Mouse (Mus musculus): ENCODE results near the gene 6330409D20Rik. TPM values are rescaled to one million over a fixed set of nuclear protein-coding genes. Genes with fewer than 3 reads are reported as not detected.

The 6330409D20Rik gene
- polyA plus RNA-seq, 1 experiment from 2014 or later, result 0.33 TPM

DNA sequence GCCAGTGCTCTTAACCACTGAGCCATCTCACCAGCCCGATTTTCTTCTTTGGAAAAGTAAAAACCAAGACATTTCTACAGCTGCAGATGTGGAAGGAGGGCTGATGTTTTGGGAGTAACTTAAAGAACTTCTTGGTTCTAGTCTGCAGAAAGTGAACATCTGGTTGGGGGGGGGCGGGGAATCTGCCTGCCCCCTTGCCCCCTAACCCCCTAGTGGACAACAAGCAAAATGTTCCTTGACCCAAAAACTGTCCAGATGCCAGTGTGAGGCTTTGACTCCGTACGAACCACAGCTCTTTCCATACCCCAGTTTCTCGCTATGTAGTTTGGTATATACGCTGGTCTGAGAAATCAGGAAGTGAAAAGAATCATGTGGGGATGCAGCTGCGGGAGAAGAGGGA lies 9.4 kb upstream of the 6330409D20Rik start:
- Histone ChIP-seq H3K27me3 (replicated peaks; ENCODE audit: control insufficient read depth, insufficient read depth, low read length) (no peaks in the 10 kb centered on the region), H3K4me1 (ENCODE audit: control insufficient read depth, insufficient read depth, low read length) (no peaks in the 10 kb centered on the region), H3K4me2 (ENCODE audit: low read depth, low read length) (no peak overlapping the region), H3K9me3 (ENCODE audit: control insufficient read depth, low read length) (no peaks in the 10 kb centered on the region), H3K27ac (replicated peaks; ENCODE audit: low read depth, low read length) (no peak overlapping the region), H3K36me3 (ENCODE audit: control insufficient read depth, insufficient read depth, low read length) (peaks cover 66% of the 10 kb centered on the region), H3K4me3 (ENCODE audit: low read depth, low read length) (no peak overlapping the region), H3K9ac (ENCODE audit: low read depth, low read length) (no peak overlapping the region)
- WGBS, result 71% methylated on average over 7 of the region's 7 CpGs
- ATAC-seq (ENCODE audit: low read depth) (no peak), DNase-seq (ENCODE audit: low spot score) (no peak)

DNA sequence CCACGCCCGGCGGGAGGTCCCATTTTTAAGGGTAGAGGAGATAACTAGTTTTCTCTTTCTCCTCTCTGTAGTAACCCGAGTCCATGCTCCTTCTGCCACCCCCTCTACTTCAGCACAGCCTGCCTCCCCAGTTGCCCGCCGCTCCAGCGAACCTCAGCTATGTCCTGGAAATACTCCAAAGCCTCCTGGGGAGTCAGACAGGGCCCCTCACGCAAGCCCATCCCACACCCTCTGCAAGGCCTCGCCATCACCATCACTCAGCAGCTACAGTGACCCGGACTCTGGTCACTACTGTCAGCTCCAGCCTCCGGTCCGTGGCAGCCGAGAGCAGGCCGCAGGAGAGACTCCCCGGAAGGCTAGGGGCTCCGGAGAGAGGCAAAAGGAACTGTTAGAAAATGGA lies 8.3 kb upstream of the 6330409D20Rik start:
- ATAC-seq (ENCODE audit: low read depth) (no peak), DNase-seq (ENCODE audit: low spot score) (no peak)
- Histone ChIP-seq H3K27me3 (replicated peaks; ENCODE audit: control insufficient read depth, insufficient read depth, low read length) (no peaks in the 10 kb centered on the region), H3K9me3 (ENCODE audit: control insufficient read depth, low read length) (no peaks in the 10 kb centered on the region), H3K4me1 (ENCODE audit: control insufficient read depth, insufficient read depth, low read length) (no peaks in the 10 kb centered on the region), H3K27ac (replicated peaks; ENCODE audit: low read depth, low read length) (no peak overlapping the region), H3K36me3 (ENCODE audit: control insufficient read depth, insufficient read depth, low read length) (peaks cover 59% of the 10 kb centered on the region), H3K4me3 (ENCODE audit: low read depth, low read length) (no peak overlapping the region), H3K4me2 (ENCODE audit: low read depth, low read length) (no peak overlapping the region), H3K9ac (ENCODE audit: low read depth, low read length) (no peak overlapping the region)
- WGBS, result 84% methylated on average over 16 of the region's 16 CpGs

DNA sequence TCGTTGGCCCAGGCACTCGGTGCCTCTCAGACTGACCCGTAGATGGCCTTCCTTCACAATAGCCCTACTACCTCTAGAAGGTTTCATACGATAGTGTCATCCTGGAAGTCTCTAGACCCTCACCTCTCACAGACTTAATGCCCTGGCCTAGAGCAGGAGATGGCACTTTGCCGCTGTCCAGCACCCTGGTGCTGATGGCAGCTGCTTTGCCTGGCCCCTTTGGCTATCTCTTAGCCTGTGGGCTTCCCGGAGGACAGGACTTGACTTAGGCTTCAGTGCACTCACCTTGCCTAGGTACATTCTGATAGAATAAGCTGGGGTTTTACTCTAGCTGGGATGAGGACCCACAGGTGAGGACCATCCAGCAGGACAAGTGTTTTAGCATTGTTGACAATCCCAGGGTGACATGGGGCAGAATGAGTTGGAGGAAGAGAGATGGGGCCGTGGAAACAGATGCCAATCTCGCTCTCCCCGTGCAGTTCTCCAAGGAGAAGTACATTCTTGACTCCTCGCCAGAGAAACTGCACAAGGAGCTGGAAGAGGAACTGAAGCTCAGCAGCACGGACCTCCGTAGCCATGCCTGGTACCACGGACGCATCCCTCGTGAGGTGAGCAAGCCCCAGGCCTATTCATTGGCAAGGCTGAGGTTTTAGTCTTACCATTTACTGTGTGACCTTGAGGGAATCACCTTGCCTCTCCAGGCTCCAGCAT lies 3.6 kb upstream of the 6330409D20Rik start:
- WGBS, result 75% methylated on average over 15 of the region's 15 CpGs
- no peak overlapping the region for H3K4me3 ChIP-seq (ENCODE audit: low read depth, low read length)
- peaks cover 14% of the 10 kb centered on the region for H3K27me3 ChIP-seq (replicated peaks; ENCODE audit: control insufficient read depth, insufficient read depth, low read length)
- no peak for ATAC-seq (ENCODE audit: low read depth)
- peaks cover 11% of the 10 kb centered on the region for H3K4me1 ChIP-seq (ENCODE audit: control insufficient read depth, insufficient read depth, low read length)
- no peak for DNase-seq (ENCODE audit: low spot score)
- H3K4me2 ChIP-seq (ENCODE audit: low read depth, low read length), result no peak overlapping the region
- H3K36me3 ChIP-seq (ENCODE audit: control insufficient read depth, insufficient read depth, low read length), result peaks cover 40% of the 10 kb centered on the region
- no peak overlapping the region for H3K9ac ChIP-seq (ENCODE audit: low read depth, low read length)
- H3K27ac ChIP-seq (replicated peaks; ENCODE audit: low read depth, low read length), result no peak overlapping the region
- H3K9me3 ChIP-seq (ENCODE audit: control insufficient read depth, low read length), result no peaks in the 10 kb centered on the region

DNA sequence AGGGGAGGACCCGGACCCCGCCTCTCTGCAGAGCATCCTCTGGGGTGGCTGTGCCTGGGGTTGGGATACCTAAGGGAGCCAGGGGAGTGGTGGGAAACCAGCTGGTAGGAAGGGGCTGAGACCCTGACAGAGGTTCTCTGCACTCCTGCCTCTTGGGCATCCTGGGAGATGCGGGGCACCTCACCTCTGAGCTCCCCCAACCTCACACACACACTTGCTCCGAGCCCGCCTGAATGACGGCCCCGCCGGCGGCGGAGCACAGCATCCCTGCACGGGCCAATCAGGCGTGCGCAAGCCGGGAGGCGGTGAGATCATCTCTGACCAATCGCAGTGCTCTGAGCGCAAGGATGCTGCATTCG lies 1.3 kb upstream of the 6330409D20Rik start:
- Histone ChIP-seq H3K4me3 (ENCODE audit: low read depth, low read length) (peak overlapping the region; percentile 52), H3K27ac (replicated peaks; ENCODE audit: low read depth, low read length) (no peak overlapping the region), H3K36me3 (ENCODE audit: control insufficient read depth, insufficient read depth, low read length) (peaks cover 22% of the 10 kb centered on the region), H3K27me3 (replicated peaks; ENCODE audit: control insufficient read depth, insufficient read depth, low read length) (peaks cover 14% of the 10 kb centered on the region), H3K9me3 (ENCODE audit: control insufficient read depth, low read length) (no peaks in the 10 kb centered on the region), H3K4me1 (ENCODE audit: control insufficient read depth, insufficient read depth, low read length) (peaks cover 11% of the 10 kb centered on the region), H3K4me2 (ENCODE audit: low read depth, low read length) (peak overlapping the region; percentile 98), H3K9ac (ENCODE audit: low read depth, low read length) (no peak overlapping the region)
- ATAC-seq (ENCODE audit: low read depth), result peak; percentile 85
- WGBS, result 9% methylated on average over 9 of the region's 18 CpGs
- DNase-seq (ENCODE audit: low spot score), result peak; percentile 66

DNA sequence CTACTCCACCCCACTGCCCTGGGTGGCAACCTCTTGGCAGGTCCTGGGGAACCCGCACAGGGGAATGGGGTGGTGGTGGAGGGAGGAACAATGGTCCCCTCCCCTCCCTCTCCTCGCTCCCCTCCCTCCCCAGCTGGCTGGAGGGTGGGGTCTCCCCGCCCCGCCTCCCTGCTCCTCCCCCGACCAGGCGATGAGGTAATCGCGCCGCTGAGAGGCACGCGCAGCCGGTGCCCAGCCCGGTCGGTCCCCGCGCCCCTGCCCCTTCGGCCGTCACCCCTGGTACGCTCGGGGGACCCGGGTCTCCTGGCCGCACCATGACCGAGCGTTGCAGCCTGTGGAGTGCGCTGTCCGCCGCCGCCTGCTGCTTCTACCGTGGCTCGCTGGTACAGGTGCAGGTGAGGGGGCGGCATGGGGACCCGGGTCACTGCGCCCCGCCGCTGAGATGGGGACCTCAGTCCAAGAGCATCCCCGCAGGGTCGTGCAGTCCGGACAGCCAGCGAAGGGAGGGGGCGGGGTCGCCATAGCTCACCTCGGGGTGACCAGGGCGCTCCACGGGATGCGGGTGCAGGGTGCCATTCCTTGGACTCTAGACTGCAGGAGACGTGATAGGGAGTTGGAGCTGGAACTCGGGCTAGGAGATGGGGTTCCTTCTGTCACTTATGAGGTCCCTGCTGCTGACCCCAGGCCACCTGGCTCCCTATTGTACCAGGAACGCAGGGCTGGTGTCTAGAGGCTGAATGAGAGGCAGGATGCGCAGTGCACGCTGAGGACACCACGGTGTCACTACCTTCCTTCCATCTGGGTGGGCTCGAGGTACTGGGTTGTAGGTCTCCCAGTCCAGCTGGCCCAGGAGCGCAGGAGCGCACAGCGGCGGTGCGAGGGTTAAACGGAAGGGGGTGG lies 707 bp upstream of the 6330409D20Rik start:
- H3K27ac ChIP-seq (replicated peaks; ENCODE audit: low read depth, low read length), result no peak overlapping the region
- peaks cover 15% of the 10 kb centered on the region for H3K36me3 ChIP-seq (ENCODE audit: control insufficient read depth, insufficient read depth, low read length)
- peak; percentile 68 for DNase-seq (ENCODE audit: low spot score)
- peak overlapping the region; percentile 98 for H3K4me2 ChIP-seq (ENCODE audit: low read depth, low read length)
- H3K4me1 ChIP-seq (ENCODE audit: control insufficient read depth, insufficient read depth, low read length), result peaks cover 11% of the 10 kb centered on the region
- H3K27me3 ChIP-seq (replicated peaks; ENCODE audit: control insufficient read depth, insufficient read depth, low read length), result peaks cover 14% of the 10 kb centered on the region
- ATAC-seq (ENCODE audit: low read depth), result peak; percentile 53
- H3K4me3 ChIP-seq (ENCODE audit: low read depth, low read length), result peak overlapping the region; percentile 52
- H3K9me3 ChIP-seq (ENCODE audit: control insufficient read depth, low read length), result no peaks in the 10 kb centered on the region
- WGBS, result 4% methylated on average over 35 of the region's 58 CpGs
- peak overlapping the region; percentile 68 for H3K9ac ChIP-seq (ENCODE audit: low read depth, low read length)

DNA sequence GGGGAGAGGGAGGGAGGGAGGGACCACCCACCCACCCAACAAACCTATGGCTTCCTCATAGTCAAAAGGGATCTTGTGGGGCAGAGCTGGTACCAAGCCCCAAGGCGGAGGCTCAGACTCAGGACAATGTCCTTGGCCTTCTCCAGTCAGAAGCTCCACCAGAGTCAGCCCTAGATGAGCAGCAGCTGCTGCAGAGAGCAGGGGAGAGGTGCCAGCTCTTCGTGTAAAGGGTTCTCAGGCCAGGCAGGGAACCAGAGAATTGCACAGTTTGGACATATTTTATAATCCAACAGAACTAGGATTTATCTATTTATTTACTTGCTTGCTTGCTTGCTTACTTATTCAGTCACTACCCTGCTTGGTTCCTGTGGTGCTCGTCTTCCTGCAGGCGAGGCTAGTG lies 1.5 kb downstream of the 6330409D20Rik start:
- Histone ChIP-seq H3K9me3 (ENCODE audit: control insufficient read depth, low read length) (no peaks in the 10 kb centered on the region), H3K4me3 (ENCODE audit: low read depth, low read length) (no peak overlapping the region), H3K4me1 (ENCODE audit: control insufficient read depth, insufficient read depth, low read length) (peaks cover 11% of the 10 kb centered on the region), H3K4me2 (ENCODE audit: low read depth, low read length) (no peak overlapping the region), H3K36me3 (ENCODE audit: control insufficient read depth, insufficient read depth, low read length) (no peaks in the 10 kb centered on the region), H3K9ac (ENCODE audit: low read depth, low read length) (no peak overlapping the region), H3K27ac (replicated peaks; ENCODE audit: low read depth, low read length) (no peak overlapping the region), H3K27me3 (replicated peaks; ENCODE audit: control insufficient read depth, insufficient read depth, low read length) (peaks cover 14% of the 10 kb centered on the region)
- DNase-seq (ENCODE audit: low spot score), result no peak
- no peak for ATAC-seq (ENCODE audit: low read depth)
- 77% methylated on average over 4 of the region's 4 CpGs for WGBS

DNA sequence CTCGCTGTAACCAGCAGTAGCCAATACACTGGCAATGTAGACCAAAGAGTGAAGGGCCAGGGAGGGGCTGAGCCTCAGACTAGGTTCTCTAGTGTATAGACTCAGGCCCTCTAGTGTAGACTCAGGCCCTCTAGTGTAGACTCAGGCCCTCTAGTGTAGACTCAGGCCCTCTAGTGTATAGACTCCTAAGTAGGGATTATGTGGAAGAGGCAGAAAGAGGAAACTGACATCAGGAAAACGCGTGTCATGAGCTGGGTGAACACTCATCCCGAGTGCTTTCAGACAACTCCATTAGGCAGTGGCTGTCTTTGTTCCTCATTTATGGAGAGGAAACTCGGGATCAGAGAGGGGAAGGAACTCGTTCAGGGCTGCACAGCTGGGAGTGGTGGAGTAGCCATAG lies 3.8 kb downstream of the 6330409D20Rik start:
- ATAC-seq (ENCODE audit: low read depth) (no peak), DNase-seq (ENCODE audit: low spot score) (no peak)
- Histone ChIP-seq H3K9ac (ENCODE audit: low read depth, low read length) (no peak overlapping the region), H3K36me3 (ENCODE audit: control insufficient read depth, insufficient read depth, low read length) (no peaks in the 10 kb centered on the region), H3K4me2 (ENCODE audit: low read depth, low read length) (no peak overlapping the region), H3K27me3 (replicated peaks; ENCODE audit: control insufficient read depth, insufficient read depth, low read length) (peaks cover 9% of the 10 kb centered on the region), H3K4me3 (ENCODE audit: low read depth, low read length) (no peak overlapping the region), H3K27ac (replicated peaks; ENCODE audit: low read depth, low read length) (no peak overlapping the region), H3K4me1 (ENCODE audit: control insufficient read depth, insufficient read depth, low read length) (peaks cover 11% of the 10 kb centered on the region), H3K9me3 (ENCODE audit: control insufficient read depth, low read length) (no peaks in the 10 kb centered on the region)
- WGBS, result 66% methylated on average over 6 of the region's 6 CpGs

DNA sequence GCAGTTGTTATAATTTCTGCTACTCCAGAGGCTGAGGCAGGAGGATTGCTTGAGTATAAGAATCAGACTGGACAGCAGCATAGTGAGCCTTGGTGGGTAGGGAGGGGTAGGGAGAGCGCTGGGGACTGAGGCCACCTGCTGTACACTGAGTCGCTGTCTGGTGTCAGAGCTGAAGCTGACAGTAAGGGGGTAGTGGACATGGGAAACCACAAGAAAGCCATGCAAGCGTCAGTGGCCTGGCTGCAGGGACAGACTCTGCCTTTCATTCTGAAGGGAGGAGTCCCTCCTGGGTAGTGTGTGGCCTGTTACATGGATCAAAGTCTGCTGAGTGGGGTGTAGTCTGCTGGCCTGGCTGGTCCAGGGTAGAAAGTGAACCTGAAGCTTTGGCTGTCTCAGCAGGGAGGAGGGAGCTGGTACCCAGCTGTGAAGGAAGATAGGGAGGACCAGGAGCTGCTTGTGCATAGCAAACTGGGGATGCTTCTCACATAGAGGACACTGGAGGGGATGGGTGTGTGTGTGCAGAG lies 4.4 kb downstream of the 6330409D20Rik start:
- 51% methylated on average over 3 of the region's 3 CpGs for WGBS
- Histone ChIP-seq H3K9ac (ENCODE audit: low read depth, low read length) (no peak overlapping the region), H3K4me3 (ENCODE audit: low read depth, low read length) (no peak overlapping the region), H3K9me3 (ENCODE audit: control insufficient read depth, low read length) (no peaks in the 10 kb centered on the region), H3K36me3 (ENCODE audit: control insufficient read depth, insufficient read depth, low read length) (no peaks in the 10 kb centered on the region), H3K27ac (replicated peaks; ENCODE audit: low read depth, low read length) (no peak overlapping the region), H3K4me1 (ENCODE audit: control insufficient read depth, insufficient read depth, low read length) (peaks cover 8% of the 10 kb centered on the region), H3K27me3 (replicated peaks; ENCODE audit: control insufficient read depth, insufficient read depth, low read length) (peaks cover 4% of the 10 kb centered on the region; the same call in 1 of the 2 replicates), H3K4me2 (ENCODE audit: low read depth, low read length) (no peak overlapping the region)
- DNase-seq (ENCODE audit: low spot score) (no peak), ATAC-seq (ENCODE audit: low read depth) (no peak)

Measured in embryonic facial prominence, embryonic 14.5 days (tissue).